Mouse (Mus musculus) heart, embryonic 11.5 days (tissue): ENCODE results near the gene Recql5. TPM values are rescaled to one million over a fixed set of nuclear protein-coding genes. Genes with fewer than 3 reads are reported as not detected.
"Not testable (repeated sequence)": the region's sequence is repeated elsewhere in the genome, so short reads cannot be mapped to it uniquely, and the experiment has no call there.

ENCODE experiments used
- ATAC-seq: fragments of 200-750 bp; cut with Nextera tagmentation; replicated peaks from 2 replicates; pipeline ENCODE4 v1.8.0; 2017; ENCODE audit warnings: moderate library complexity; ENCODE audit not compliant: insufficient number of reproducible peaks, low FRiP score, low TSS enrichment
- H3K27ac ChIP-seq: fragments of 300-500 bp; sonication (generic); 2 replicates; pipeline ENCODE4 v1.5.1; 2014; ENCODE audit warnings: mild to moderate bottlenecking, low read depth, low read length
- H3K27me3 ChIP-seq: fragments of 300-500 bp; sonication (generic); 2 replicates; pipeline ENCODE4 v1.6.1; 2014; ENCODE audit warnings: mild to moderate bottlenecking, low read length, mixed read lengths; ENCODE audit not compliant: control insufficient read depth, insufficient read depth
- H3K36me3 ChIP-seq: fragments of 300-500 bp; sonication (generic); 2 replicates; pipeline ENCODE4 v1.6.1; 2014; ENCODE audit warnings: mild to moderate bottlenecking, low read length, moderate library complexity, mixed read lengths; ENCODE audit not compliant: control insufficient read depth, insufficient read depth
- H3K4me1 ChIP-seq: fragments of 300-500 bp; sonication (generic); 2 replicates; pipeline ENCODE4 v1.6.1; 2014; ENCODE audit warnings: low read length; ENCODE audit not compliant: control insufficient read depth, insufficient read depth
- H3K4me2 ChIP-seq: fragments of 300-500 bp; sonication (generic); 2 replicates; pipeline ENCODE4 v1.6.1; 2014; ENCODE audit warnings: mild to moderate bottlenecking, moderate library complexity
- H3K4me3 ChIP-seq: fragments of 300-500 bp; sonication (generic); 2 replicates; pipeline ENCODE4 v1.5.1; 2014; ENCODE audit warnings: low read depth, low read length
- H3K9ac ChIP-seq: fragments of 300-500 bp; sonication (generic); 2 replicates; pipeline ENCODE4 v1.6.1; 2014; ENCODE audit warnings: mild to moderate bottlenecking, low read depth, low read length, moderate library complexity
- H3K9me3 ChIP-seq: fragments of 300-500 bp; sonication (generic); replicated peaks from 2 replicates; pipeline ENCODE4 v1.6.1; 2016; ENCODE audit warnings: low read length; ENCODE audit not compliant: control insufficient read depth
- WGBS: fragments of 180-500 bp; shearing (Covaris S2); extraction: QIAGEN DNeasy Blood & Tissue Kit; methylation state at CpG from one replicate; pipeline ENCODE4 v1.1.7; 2014; ENCODE audit not compliant: insufficient replicate concordance; 5-methylcytosine and 5-hydroxymethylcytosine counted together
- polyA plus RNA-seq: library from polyadenylated mRNA; unstranded; fragments of >200 nt; fragmentation: Nextera tagmentation; extraction: Ambion mirVana; gene quantifications from 2 replicates; pipeline ENCODE4 v1.2.1, GENCODE M21; 2014

Gene Recql5
- polyA plus RNA-seq, 1 experiment from 2014 or later, result 12.3 TPM

- peaks cover 9% of the 10 kb centered on the region for H3K4me1 ChIP-seq
- H3K27ac ChIP-seq, result no peak overlapping the region
- no peaks in the 10 kb centered on the region for H3K9me3 ChIP-seq
- peak overlapping the region; percentile 74; the same call in 1 of the 2 replicates for H3K4me2 ChIP-seq
- H3K36me3 ChIP-seq, result peaks cover 11% of the 10 kb centered on the region; the same call in 1 of the 2 replicates
- 70% methylated on average over 13 of the region's 13 CpGs for WGBS
- H3K9ac ChIP-seq, result no peak overlapping the region
- H3K4me3 ChIP-seq, result no peak overlapping the region
- no peak for ATAC-seq
- H3K27me3 ChIP-seq, result peaks cover 50% of the 10 kb centered on the region
Measured at GRCm38 (mm10) chr11:115857936-115858335, 75.3 kb downstream of the Recql5 start.

DNA sequence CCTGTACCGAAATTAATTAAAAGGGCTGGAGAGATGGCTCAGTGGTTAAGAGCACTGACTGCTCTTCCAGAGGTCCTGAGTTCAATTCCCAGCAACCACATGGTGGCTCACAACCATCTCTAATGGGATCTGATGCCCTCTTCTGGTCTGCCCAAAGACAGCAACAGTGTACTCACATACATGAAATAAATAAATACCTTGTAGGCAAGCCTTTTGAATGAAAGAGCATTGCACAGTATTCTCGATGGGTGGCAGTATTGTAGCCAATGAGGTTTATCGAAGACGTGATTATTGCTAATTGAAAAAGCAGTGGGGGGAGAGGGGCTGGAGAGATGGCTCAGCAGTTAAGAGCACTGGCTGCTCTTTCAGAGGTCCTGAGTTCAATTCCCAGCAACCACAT, 76.1 kb downstream of the Recql5 start:
- not testable (repeated sequence) for H3K4me1 ChIP-seq, H3K27ac ChIP-seq, H3K4me2 ChIP-seq, ATAC-seq, H3K9me3 ChIP-seq, H3K4me3 ChIP-seq, H3K9ac ChIP-seq
- H3K27me3 ChIP-seq, result peaks cover 46% of the 10 kb centered on the region
- peaks cover 14% of the 10 kb centered on the region for H3K36me3 ChIP-seq
- 90% methylated on average over 4 of the region's 4 CpGs for WGBS

DNA sequence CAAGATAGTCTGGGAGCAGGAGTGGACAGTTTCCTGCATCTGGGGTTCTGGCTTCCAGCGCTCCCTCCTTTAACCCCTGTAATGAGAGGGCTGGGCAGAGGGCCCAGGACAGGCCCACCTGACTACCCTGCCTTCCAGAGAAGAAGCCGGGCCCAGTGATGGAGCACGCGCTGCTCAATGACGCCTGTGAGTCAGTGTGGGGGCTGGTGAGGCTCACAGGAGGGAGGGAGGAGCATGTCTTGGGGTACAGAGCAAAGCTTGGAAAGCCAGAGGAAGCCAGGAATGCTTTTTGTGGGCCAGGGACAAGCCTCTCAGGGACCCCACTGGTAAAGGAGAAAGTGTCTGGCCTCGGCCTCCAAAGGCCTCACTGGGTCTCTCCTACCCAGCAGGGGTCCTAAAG, 78.6 kb downstream of the Recql5 start:
- Histone ChIP-seq H3K4me3 (no peak overlapping the region), H3K27ac (no peak overlapping the region), H3K9ac (no peak overlapping the region), H3K36me3 (peaks cover 28% of the 10 kb centered on the region), H3K4me2 (no peak overlapping the region), H3K9me3 (no peaks in the 10 kb centered on the region), H3K27me3 (peaks cover 27% of the 10 kb centered on the region), H3K4me1 (peaks cover 9% of the 10 kb centered on the region)
- no peak for ATAC-seq
- WGBS, result 82% methylated on average over 6 of the region's 6 CpGs

- Histone ChIP-seq H3K9me3 (no peaks in the 10 kb centered on the region; the same call in 1 of the 2 replicates), H3K4me1 (peaks cover 34% of the 10 kb centered on the region), H3K27ac (no peak overlapping the region), H3K9ac (no peak overlapping the region), H3K4me3 (no peak overlapping the region), H3K4me2 (no peak overlapping the region), H3K36me3 (peaks cover 22% of the 10 kb centered on the region), H3K27me3 (no peaks in the 10 kb centered on the region)
- 98% methylated on average over 2 of the region's 2 CpGs for WGBS
- no peak for ATAC-seq
Measured at GRCm38 (mm10) chr11:115845819-115846218, 87.5 kb downstream of the Recql5 start.

DNA sequence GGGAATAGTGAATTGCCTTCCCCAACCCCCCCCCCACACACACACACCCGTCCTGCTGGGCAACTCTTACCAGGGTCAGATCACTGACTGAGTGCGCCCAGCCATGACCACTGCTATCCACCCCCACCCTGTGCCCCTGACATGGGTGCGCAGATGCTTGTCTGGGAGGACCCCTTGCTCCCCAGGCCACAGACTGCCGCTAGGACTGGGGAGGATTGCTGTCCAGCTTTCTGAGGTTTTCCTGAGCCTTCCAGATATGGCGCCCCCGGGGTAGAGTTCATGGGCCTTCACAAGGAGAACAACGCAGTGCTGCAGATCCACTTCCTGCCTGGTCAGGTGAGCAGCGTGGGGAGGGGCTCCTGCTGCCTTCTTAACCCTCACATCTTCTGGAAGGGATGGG, 89.0 kb downstream of the Recql5 start:
- no peak overlapping the region for H3K4me2 ChIP-seq
- H3K9me3 ChIP-seq, result no peaks in the 10 kb centered on the region; the same call in 1 of the 2 replicates

GRCm38 (mm10) chr11:115843891-115844239, 89.4 kb downstream of the Recql5 start:
- peaks cover 11% of the 10 kb centered on the region for H3K36me3 ChIP-seq
- H3K4me2 ChIP-seq, result no peak overlapping the region
- peak overlapping the region; percentile 54; the same call in 1 of the 2 replicates for H3K27ac ChIP-seq
- H3K9ac ChIP-seq, result no peak overlapping the region
- H3K27me3 ChIP-seq, result no peaks in the 10 kb centered on the region
- no peak overlapping the region for H3K4me3 ChIP-seq
- H3K4me1 ChIP-seq, result peaks cover 50% of the 10 kb centered on the region
- H3K9me3 ChIP-seq, result no peaks in the 10 kb centered on the region; the same call in 1 of the 2 replicates
- WGBS, result 86% methylated on average over 5 of the region's 5 CpGs
- no peak for ATAC-seq

More for the DNA sequence above, 89.0 kb downstream of the Recql5 start:
- H3K27me3 ChIP-seq, result no peaks in the 10 kb centered on the region
- H3K27ac ChIP-seq, result peak overlapping the region; percentile 17; the same call in 1 of the 2 replicates
- H3K9ac ChIP-seq, result no peak overlapping the region
- no peak overlapping the region for H3K4me3 ChIP-seq
- 82% methylated on average over 8 of the region's 8 CpGs for WGBS
- no peak for ATAC-seq
- H3K4me1 ChIP-seq, result peaks cover 46% of the 10 kb centered on the region
- H3K36me3 ChIP-seq, result peaks cover 11% of the 10 kb centered on the region

- ATAC-seq, result no peak
- H3K4me2 ChIP-seq, result no peak overlapping the region; the same call in 1 of the 2 replicates
- WGBS, result 78% methylated on average over 11 of the region's 14 CpGs
- no peak overlapping the region for H3K4me3 ChIP-seq
- H3K4me1 ChIP-seq, result peaks cover 55% of the 10 kb centered on the region
- H3K9ac ChIP-seq, result peak overlapping the region; percentile 44; the same call in 1 of the 2 replicates
- H3K27ac ChIP-seq, result peak overlapping the region; percentile 97
- no peaks in the 10 kb centered on the region; the same call in 1 of the 2 replicates for H3K9me3 ChIP-seq
- no peaks in the 10 kb centered on the region for H3K27me3 ChIP-seq
- peaks cover 11% of the 10 kb centered on the region for H3K36me3 ChIP-seq
Measured at GRCm38 (mm10) chr11:115843141-115843890, 90.0 kb downstream of the Recql5 start.
